Mouse (Mus musculus): Measurements from ENCODE around the gene Lmbrd2.
A peak's percentile ranks its signal among the peaks of the same experiment; 100 is the strongest.

Lmbrd2 gene

DNA sequence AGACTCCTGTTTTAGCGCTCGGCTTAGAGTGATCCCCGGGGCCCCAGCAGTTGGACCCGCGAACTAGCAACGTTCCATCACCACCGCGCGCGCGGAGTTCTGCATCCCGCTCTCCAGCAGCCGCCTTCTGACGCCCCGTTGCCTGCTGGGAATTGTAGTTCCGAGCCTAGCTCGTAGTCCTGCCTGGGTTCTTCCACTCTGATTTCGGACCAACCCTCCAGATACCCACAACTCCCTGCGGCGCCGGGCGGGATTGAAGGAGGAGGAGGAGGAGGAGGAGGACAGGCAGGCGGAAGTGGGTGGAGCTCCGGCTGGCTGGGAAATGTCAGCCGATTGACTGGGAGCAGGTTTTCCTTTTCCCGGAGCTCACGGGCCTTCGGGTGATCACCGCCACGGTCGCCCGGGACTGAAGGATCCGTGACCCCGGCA, at the start of gene Lmbrd2:
Gene Lmbrd2 (plus strand): TSS at position 299 of the 429 bp plus-strand sequence.
- peak; percentile 89 for DNase-seq (ENCODE audit: extremely low spot score, low read depth, low spot score)

DNA sequence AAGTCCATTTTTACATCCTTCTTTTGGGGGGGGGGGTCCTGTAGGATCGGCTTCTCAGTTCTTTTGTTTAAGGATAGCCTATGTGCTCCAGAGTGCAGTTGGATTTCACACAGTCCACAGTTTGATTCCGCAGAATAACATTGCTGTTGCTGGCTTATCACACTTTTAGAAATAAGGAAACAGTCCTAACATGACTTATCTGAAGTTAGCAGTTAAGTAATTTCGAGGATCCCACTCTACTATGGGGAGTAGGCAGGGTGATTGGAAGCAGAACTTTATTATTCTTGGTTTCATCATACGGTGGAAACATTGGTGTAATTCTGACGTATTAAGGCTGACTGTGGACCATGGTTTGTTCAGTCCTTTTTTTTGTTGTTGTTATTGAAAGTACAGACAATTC, 49.7 kb upstream of the Lmbrd2 start:
- no peak for DNase-seq (ENCODE audit: extremely low spot score, low read depth, low spot score)

DNA sequence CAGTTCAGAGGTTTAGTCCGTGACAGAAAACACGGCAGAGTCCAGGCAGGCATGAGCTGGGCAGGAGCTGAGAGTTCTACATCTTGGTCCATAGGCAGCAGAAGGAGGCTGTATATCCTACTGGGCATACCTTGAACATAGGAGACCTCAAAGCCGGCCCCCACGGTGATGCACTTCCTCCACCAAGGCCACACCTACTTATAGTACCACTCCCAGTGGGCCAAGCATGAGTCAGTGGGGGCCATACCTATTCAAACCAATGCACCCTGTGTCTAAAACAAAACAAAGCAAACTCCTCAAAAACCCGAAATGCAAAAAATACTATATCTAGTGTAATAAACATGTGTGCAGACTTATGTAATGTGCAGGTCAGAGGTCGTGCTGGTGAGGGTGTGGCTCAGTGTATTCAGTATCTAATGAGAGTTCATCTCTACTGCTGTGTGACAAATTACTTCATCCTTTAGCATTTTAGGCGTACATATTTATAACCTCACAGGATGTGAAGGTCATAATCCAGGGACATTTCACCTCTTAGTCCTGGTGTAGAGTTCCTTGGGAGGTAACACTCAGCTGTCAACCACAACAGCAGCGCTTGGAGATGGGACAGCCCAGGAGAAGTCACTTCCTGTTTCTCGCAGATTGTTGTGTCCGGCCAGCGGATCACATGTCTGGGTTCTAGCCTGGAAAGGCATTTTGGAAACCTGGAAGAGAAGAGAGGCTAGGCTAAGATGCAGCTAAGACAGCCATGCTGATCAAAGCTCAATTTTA, 46.6 kb upstream of the Lmbrd2 start:
- no peak for DNase-seq (ENCODE audit: extremely low spot score, low read depth, low spot score)

DNA sequence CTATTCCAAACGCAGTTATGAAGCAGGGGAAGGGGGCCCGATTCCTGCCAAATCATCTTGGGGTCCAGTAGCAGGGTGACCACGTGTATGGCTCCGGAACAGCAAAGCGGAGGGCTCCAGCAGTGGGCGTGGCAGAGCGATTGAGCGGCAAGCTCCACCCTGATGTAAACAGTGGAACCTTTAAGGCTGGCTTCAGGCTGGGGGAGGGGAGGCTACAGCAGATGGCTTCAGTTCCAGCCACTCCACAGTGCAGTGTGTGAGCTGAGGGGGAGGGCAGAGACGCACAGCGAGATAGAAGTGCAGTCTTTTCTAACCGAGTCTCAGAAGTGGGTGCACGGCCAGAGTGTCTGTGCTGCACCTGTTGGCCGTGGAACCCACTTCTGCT, 46.0 kb upstream of the Lmbrd2 start:
- DNase-seq (ENCODE audit: extremely low spot score, low read depth, low spot score) = no peak

DNA sequence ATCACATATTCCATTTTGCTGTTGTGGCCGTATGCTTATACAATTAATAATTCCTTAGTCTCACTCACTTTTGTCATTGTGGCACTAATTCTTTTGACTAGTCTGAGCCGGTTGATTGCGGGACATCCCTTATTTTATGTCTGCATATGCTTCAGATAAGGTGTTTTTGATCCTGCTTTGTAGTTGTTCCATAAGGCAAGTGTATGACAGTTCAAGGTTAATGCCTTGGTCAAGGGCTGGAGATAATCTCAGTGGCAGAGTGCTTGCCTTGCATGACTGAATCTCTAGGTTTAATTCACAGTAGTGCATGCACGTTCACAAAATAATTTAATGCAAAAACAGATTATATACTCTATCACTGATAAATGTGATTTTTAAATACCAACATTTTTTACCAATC, 43.5 kb upstream of the Lmbrd2 start:
- no peak for DNase-seq (ENCODE audit: extremely low spot score, low read depth, low spot score)

DNA sequence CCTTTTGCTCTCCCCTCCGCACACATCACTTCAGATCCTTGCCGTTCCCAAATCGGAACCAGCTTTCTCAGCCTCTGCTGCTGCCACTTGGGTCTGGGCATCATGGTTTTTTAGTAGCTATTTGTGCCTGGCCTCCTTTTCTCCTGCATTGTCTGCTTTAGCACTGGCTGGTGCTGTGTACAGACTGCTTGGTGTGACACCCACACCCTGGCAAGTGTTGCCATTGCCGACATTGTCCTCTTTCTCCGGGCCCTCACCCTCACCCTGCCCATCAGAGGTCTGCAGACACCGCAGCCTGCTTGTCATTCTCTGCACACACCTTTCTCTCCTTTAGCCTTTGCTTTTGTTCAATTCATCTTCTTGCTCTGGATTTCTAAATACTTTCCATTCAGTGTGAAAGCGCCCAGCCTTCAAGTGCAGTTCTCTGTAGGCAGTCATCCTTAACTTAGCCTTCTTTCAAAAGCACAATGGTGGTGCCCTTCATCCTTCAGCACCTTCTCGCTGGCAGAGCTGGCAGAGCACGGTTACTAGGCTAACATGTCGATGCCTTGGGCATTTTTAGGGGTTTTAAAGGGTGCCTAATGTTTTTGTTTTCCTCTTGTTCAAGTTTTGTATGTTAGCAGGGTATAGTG, 39.8 kb upstream of the Lmbrd2 start:
- DNase-seq (ENCODE audit: extremely low spot score, low read depth, low spot score) = no peak

DNA sequence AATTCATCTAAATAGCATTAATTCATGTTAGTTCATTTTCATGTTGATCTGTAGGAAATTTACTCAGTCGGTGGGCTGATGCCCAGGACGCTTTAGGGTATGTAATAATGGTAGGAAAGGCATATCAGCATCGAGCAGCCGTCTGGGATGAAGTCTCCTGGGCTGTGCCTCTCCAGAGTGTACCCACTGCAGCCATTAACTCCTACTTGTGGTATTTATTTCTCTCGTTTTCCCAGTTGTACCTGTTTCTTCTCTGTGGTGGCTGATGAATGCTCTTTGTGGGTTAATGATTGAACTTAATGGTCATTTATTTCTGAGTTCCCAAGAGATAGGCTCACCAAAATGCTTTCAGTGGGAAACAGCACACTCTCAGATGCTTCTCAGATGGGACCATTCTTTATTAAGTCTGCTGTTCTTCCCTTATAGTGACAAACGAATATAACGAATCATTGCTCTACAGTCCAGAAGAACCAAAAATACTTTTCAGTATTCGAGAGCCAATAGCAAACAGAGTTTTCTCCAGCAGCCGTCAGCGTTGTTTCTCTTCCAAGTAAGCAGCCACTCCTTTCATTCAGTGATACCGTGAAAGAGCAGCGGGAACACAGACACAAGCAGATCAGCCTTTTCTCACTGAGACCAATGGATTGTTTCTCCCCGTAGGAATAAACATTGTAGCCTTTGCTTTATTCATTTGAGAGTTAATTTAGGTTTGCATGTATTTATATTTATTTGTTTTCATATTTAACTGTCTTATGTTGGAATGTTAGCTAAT, 33.9 kb upstream of the Lmbrd2 start:
- DNase-seq (ENCODE audit: extremely low spot score, low read depth, low spot score) = no peak

DNA sequence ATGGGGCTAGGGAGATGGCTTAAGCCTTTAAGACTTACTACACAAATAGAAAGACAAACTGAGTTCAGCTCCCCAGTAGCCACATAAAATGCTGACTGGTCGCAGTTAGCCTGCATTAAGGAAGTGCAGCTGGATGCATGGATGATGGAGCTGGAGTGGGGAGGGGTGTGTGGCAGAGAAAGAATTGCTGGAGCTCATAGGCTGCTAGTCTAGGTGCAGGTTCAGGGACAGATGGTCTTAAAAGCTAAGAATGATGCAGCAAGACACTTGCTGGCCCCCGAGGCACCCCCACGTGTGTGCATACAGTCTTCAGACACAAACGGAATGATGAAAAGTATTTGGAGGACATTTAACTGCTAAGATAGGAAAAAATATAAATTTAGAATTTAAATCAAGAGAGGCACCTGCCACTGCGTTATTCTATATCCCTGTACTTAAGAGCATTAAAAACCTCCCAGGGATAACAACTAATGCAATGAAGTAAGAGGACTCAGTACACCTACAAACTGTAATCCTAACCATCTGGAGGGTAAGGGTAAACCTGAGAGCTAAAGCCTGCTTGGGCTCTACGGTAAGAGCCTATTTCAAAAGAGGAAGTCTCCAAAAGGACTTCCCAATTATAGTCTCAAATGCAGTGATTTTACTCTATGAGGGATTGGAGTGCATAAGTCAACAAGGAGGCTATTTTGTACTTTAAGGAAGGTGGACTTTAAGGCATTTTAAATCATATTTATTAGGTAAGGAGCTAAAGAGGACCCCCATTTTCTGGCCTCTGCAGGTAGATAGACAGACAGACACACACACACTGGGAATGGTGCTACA, 29.6 kb upstream of the Lmbrd2 start:
- no peak for DNase-seq (ENCODE audit: extremely low spot score, low read depth, low spot score)

DNA sequence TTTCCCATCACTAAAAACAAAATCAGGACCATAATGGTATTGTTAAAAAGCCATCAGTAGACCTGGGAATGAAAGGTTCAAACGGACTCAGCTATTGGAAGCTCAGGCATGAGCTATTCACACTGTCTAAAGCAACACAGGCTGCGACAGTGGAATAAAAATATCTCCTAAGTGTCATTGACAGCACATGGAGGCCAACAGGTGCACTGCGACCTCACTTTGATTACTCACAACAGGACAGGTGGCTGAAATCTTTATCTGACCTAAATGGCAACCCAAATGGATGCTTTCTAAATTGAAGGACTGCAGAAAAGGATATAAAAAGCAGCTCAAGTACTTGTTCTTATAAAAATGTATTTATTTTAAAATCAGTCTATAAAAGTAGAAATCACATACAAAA, 28.7 kb upstream of the Lmbrd2 start:
- DNase-seq (ENCODE audit: extremely low spot score, low read depth, low spot score) = no peak

DNA sequence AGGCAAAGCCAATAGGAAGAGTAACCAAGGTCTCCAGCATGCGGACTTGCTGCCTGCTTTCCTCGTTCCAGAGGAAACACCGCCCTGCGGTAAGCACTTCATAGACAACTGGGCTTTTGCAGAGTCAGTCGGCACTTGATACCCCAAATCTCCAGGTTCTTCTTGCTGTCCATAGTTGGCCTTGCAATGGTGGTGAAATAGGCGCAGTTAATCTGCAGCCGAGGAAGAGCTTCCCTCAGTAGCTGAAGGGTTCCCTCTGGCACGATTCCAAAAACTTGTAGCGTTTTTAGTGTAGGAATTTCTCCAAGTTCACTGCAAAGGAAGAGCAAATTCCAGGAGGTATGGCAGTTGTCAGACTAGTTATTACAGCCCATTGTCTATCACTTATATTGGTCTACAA, 26.8 kb upstream of the Lmbrd2 start:
- DNase-seq (ENCODE audit: extremely low spot score, low read depth, low spot score) = no peak

DNA sequence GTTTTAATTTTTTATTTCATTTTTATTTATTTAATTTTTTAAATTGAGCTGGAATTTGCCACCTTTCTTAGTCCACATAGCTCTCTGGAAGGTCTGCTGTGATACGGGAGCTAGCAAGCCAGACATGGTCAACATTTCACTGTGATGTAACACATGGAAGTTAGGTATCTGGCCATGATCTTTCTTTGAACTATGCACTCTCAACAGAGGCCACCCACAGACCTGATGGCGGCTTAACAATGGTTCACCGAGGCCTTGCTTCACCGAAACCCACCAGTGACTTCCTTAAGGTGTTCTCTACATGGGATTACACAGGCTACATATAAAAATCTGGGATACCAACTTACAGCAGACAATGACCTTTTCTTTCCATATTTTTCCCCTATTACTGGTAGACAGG, 26.2 kb upstream of the Lmbrd2 start:
- no peak for DNase-seq (ENCODE audit: extremely low spot score, low read depth, low spot score)

DNA sequence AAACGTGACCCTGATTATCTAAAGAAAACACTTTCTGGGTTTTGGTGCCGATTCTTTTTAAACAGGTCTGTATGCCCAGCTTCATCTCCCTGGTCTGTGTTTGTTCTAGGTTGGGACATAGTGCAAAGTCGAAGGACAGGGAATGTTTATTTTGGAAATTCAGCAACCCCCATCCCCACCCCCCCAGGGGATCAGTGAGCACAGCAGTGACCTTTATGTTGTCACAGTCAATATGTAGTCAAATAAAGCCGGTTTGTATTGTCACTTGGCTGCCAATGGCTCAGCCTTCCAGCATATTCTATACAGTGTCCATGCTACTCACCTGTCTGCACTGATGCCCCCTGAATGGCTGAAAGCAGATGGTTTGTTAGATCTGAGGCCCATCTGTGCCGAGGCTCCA, 25.8 kb upstream of the Lmbrd2 start:
- no peak for DNase-seq (ENCODE audit: extremely low spot score, low read depth, low spot score)

DNA sequence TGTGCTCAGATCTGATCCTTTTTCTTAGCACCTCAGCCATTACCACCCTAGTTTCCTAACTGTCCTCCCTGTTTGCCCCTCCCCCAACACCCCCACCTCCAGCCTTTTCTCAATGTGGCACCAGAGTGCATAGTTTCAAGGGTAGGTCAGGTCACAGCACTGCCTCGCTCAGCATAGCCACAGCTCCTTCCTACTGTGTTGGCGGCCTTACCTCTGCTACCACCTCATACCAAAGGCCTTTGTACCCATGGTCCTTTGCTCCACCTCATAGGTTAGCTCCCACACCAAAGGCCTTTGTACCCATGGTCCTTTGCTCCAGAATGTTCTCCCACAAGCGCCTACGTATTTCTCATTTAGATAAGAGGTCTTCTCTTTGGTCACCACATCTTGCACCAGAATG, 21.5 kb upstream of the Lmbrd2 start:
- DNase-seq (ENCODE audit: extremely low spot score, low read depth, low spot score) = no peak

DNA sequence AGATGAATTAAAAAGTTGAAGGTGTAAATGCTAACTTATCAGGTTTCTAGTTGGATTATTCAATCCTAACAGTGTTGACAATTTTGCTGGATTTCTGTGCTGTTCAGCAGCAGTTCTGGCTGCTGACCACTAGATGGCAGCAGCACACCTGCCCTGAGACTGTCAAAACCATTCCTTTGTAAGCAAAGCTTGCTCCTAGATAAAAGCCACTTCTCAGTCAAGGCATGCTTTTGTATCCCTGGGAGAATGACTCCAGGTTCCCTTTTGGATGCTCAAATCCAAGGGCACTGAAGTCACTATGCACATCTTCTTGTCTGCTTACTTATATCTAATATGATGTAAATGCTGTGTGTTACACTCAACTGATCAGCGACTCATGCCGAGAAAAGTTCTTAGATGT, 20.3 kb upstream of the Lmbrd2 start:
- DNase-seq (ENCODE audit: extremely low spot score, low read depth, low spot score) = no peak

DNA sequence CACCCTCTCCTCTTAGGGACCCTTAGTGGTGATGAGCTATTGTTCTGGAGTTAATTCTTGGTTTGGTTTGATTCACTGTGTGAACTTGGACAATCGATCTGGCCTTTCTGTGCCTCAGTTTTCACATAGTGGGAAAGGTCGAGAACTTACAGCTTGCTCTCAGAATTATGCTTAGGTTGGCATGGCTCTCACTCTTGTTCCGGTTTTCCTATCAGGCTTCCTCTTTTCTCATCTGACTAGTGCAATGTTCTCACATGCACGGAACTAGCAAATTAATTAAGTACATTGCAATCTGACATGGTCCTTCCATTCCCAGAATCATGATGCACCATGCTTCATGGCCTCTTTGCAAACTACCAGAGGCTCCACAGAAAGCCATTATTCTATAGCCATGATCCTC, 17.4 kb upstream of the Lmbrd2 start:
- DNase-seq (ENCODE audit: extremely low spot score, low read depth, low spot score) = no peak

DNA sequence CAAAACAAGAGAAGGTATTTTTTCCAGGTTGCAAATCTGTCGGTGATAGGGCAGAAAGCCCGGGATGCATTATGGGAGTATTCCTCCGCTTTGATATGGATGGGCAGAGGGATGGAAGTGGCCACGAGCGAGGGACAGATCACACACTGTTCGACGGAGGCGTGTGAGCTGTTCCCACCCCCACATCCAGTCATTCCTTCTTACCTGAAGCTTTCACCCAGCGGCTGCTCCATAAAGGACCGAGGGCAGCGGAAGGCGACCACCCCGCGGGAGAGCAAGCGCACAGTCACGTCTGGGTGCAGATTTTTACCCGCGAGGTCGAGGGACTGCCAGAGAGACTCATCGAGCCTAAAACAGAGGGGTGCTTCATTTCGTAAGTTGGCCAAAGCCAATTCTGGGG, 15.5 kb upstream of the Lmbrd2 start:
- DNase-seq (ENCODE audit: extremely low spot score, low read depth, low spot score) = no peak

DNA sequence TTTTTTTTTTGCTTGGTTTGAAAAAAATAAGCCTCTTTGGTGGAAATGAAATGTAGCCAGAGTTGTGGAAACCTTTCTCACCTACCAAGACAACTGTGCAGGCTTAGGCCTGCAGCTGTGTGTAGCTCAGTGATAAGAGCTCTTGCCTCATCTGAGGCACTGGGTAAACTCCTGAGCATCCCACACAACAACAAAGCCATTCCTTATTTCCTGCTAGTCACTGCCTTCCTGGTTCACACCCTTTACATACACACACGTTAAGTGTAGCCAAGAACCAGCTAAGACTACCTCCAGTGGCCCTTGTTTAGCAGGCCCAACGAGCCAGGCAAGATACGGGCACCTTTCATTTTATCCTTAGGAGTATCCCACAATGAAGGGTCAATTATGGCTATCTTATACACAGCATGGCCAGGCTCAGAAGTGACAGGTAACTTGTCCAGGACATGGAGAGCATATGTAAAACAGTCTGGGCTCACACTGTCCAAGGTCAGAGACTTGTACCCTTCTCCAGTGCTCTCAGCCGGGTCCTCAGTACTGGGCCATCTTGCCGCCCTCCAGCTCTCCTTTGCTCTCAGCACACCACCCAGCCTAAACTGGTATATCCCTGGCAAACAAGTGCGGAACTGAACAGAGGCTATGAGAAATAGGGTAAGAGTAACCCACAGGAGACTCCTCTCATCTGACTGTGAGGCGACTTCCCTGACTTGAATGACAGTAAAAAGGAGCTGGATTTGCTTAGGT, 13.1 kb upstream of the Lmbrd2 start:
- DNase-seq (ENCODE audit: extremely low spot score, low read depth, low spot score) = no peak

DNA sequence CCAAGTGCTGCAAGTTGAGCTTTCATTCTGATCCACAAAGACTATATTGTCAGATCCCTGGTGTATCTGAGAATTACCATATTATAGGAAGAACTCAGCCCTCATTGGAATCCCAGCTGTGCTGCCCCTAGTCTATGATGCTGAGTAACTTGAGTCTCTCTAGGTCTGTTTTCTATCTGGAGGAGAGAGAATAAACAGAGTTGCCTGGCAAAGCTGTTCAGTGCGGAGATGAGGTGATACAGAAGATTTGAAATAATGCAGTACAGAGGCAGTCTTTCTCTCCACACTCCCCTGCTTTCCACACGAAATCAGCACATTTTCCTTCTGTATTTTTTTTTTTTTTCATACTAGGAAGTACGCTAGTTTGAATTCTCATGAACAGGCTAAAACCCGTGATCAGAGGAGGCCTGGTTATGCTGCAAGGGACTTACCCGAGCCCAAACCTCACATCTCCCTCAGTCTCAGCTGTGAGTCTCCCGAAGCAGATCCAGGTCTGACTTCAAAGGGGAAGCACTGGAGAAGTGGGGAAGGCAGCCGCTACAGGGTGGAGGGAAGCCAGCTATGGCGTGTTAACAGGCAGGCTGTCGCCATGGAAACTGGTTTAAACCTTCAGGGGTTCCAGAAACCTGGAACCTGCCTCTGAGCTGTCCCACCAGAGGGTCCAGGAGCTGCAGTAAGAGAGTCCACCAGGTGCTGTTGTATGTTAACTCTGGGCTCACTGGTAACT, 9.4 kb upstream of the Lmbrd2 start:
- DNase-seq (ENCODE audit: extremely low spot score, low read depth, low spot score) = no peak

DNA sequence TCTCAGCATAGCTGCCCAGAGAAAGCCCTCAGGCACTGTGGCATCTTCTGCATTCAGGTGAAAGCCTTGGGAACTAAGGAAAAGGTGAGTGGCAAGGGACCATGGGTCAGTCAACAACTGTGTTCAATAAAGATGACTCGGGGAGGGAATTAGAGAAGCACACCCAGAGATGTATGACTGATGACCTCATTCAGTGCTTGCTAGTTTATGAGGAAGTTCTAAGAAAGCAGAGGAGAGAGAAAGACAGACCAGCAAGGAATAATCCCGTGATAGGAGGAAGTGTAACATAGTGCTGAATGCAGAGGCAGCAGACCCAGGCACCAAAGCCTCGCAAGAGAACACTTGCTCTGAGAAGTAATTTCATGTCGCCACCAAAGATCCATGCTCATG, 8.9 kb upstream of the Lmbrd2 start:
- no peak for DNase-seq (ENCODE audit: extremely low spot score, low read depth, low spot score)

All from hindlimb bud, embryonic 11.5 days (tissue).